Mouse (Mus musculus) stomach, postnatal 0 days (tissue): Measurements from ENCODE around the gene Ss18l2. TPM values are rescaled to one million over a fixed set of nuclear protein-coding genes. Genes with fewer than 3 reads are reported as not detected.

Experiments
- ATAC-seq: fragments of 200-750 bp; cut with Nextera tagmentation; 2 replicates; pipeline ENCODE4 v1.8.0; 2017; ENCODE audit not compliant: low FRiP score, low TSS enrichment
- DNase-seq: peaks from one replicate; pipeline ENCODE4 v3.0.0-alpha.2; 2016; ENCODE audit warnings: low spot score
- H3K27ac ChIP-seq: fragments of 300-500 bp; sonication (generic); replicated peaks from 2 replicates; pipeline ENCODE4 v1.5.1; 2014; ENCODE audit warnings: mild to moderate bottlenecking, control low read depth
- H3K27me3 ChIP-seq: fragments of 300-500 bp; sonication (generic); 2 replicates; pipeline ENCODE4 v1.6.1; 2014; ENCODE audit warnings: low read length; ENCODE audit not compliant: control insufficient read depth, insufficient read depth
- H3K36me3 ChIP-seq: fragments of 300-500 bp; sonication (generic); 2 replicates; pipeline ENCODE4 v1.6.1; 2014; ENCODE audit warnings: low read length, mixed read lengths; ENCODE audit not compliant: control insufficient read depth, insufficient read depth
- H3K4me1 ChIP-seq: fragments of 300-500 bp; sonication (generic); replicated peaks from 2 replicates; pipeline ENCODE4 v1.6.1; 2014; ENCODE audit warnings: antibody characterized with exemption; ENCODE audit not compliant: control insufficient read depth, insufficient read depth
- H3K4me2 ChIP-seq: fragments of 300-500 bp; sonication (generic); replicated peaks from 2 replicates; pipeline ENCODE4 v1.6.1; 2014; ENCODE audit warnings: low read depth, mild to moderate bottlenecking, control low read depth, moderate library complexity
- H3K4me3 ChIP-seq: fragments of 300-500 bp; sonication (generic); 2 replicates; pipeline ENCODE4 v1.5.1; 2014; ENCODE audit warnings: low read depth, low read length, control low read depth
- H3K9ac ChIP-seq: fragments of 300-500 bp; sonication (generic); 2 replicates; pipeline ENCODE4 v1.6.1; 2014; ENCODE audit warnings: mild to moderate bottlenecking, low read length, control low read depth, mixed read lengths
- H3K9me3 ChIP-seq: fragments of 300-500 bp; sonication (generic); 2 replicates; pipeline ENCODE4 v1.6.1; 2016; ENCODE audit warnings: low read length; ENCODE audit not compliant: control insufficient read depth
- CTCF ChIP-seq: IDR thresholded peaks from 2 replicates; pipeline ENCODE4 v1.5.1; 2016; ENCODE audit warnings: antibody characterized with exemption, low read depth, mild to moderate bottlenecking, moderate library complexity
- EP300 ChIP-seq: optimal IDR thresholded peaks from 2 replicates; pipeline ENCODE3; 2016; ENCODE audit warnings: antibody characterized with exemption
- WGBS: fragments of 180-500 bp; shearing (Covaris S2); extraction: QIAGEN DNeasy Blood & Tissue Kit; methylation state at CpG from one replicate; pipeline ENCODE4 v1.1.7; 2014; 5-methylcytosine and 5-hydroxymethylcytosine counted together
- polyA plus RNA-seq: library from polyadenylated mRNA; unstranded; fragments of >200 nt; fragmentation: Nextera tagmentation; extraction: Ambion mirVana; gene quantifications from 2 replicates; pipeline ENCODE4 v1.2.1, GENCODE M21; 2015

The Ss18l2 gene
- polyA plus RNA-seq, 1 experiment from 2014 or later = 119 TPM

DNA sequence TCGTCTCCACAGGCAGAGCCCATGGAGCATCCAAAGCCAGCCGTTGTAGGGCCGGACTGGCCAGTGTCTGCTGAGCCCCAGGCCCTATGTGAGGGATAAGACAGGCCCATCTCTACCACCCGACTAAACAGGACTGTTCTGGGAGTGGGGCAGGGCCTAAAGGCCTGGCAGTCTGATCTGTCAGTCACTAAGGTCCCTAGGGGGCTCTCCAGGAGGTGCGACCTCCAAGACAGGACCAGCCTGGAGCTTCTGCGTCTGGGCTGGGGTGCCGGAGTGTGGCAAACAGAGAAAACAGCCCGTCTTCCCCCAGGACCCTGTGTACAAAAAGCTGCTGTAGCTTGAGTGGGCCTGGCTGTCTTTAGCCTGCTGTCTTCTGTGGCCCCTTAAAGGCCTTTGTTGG lies 51.7 kb downstream of the Ss18l2 start:
- ATAC-seq (no peak), DNase-seq (no peak)
- H3K4me1 ChIP-seq = 0 out of 2 replicates have a peak, but pooled peaks cover 8% of the 10 kb centered on the region
- H3K9ac ChIP-seq = no peak overlapping the region; the same call in 1 of the 2 replicates
- peaks cover 6% of the 10 kb centered on the region; the same call in 1 of the 2 replicates for H3K36me3 ChIP-seq
- H3K27me3 ChIP-seq = no peaks in the 10 kb centered on the region
- TF ChIP-seq CTCF (no peak), EP300 (no peak)
- H3K4me2 ChIP-seq = no peak overlapping the region
- no peak overlapping the region for H3K4me3 ChIP-seq
- 76% methylated on average over 8 of the region's 8 CpGs for WGBS
- H3K9me3 ChIP-seq = no peaks in the 10 kb centered on the region
- no peak overlapping the region; the same call in 1 of the 2 replicates for H3K27ac ChIP-seq

GRCm38 (mm10) chr9:121762248-121762647 lies 52.1 kb downstream of the Ss18l2 start:
- 79% methylated on average over 10 of the region's 10 CpGs for WGBS
- TF ChIP-seq CTCF = no peak
- TF ChIP-seq EP300 = no peak
- ATAC-seq (no peak), DNase-seq (no peak)
- H3K36me3 ChIP-seq = peaks cover 4% of the 10 kb centered on the region; the same call in 1 of the 2 replicates
- H3K4me1 ChIP-seq = 0 out of 2 replicates have a peak, but pooled peaks cover 8% of the 10 kb centered on the region
- no peaks in the 10 kb centered on the region for H3K27me3 ChIP-seq
- no peak overlapping the region for H3K27ac ChIP-seq
- no peak overlapping the region for H3K4me2 ChIP-seq
- no peaks in the 10 kb centered on the region for H3K9me3 ChIP-seq
- no peak overlapping the region for H3K4me3 ChIP-seq
- H3K9ac ChIP-seq = no peak overlapping the region; the same call in 1 of the 2 replicates

- Histone ChIP-seq H3K27ac (no peak overlapping the region), H3K27me3 (no peaks in the 10 kb centered on the region), H3K4me1 (0 out of 2 replicates have a peak, but pooled peaks cover 8% of the 10 kb centered on the region), H3K9ac (no peak overlapping the region), H3K9me3 (no peaks in the 10 kb centered on the region), H3K4me3 (no peak overlapping the region), H3K36me3 (peaks cover 4% of the 10 kb centered on the region; the same call in 1 of the 2 replicates), H3K4me2 (no peak overlapping the region)
- TF ChIP-seq EP300 = no peak
- no peak for TF ChIP-seq CTCF
- 93% methylated on average over 25 of the region's 25 CpGs for WGBS
- ATAC-seq = no peak
- no peak for DNase-seq
Observed at GRCm38 (mm10) chr9:121762761-121763160, 52.6 kb downstream of the Ss18l2 start.

Other genes starting within 250 kb of the Ss18l2 start
- 2.4 and 2.5 TPM in 2 replicates for gene Cck, start 214.6 kb upstream of the Ss18l2 start, polyA plus RNA-seq
- gene Lyzl4, start 68.2 kb upstream of the Ss18l2 start, polyA plus RNA-seq = 0.15 and 0.21 TPM in 2 replicates
- 0.47 and 0.51 TPM in 2 replicates for gene Vipr1, start 67.6 kb upstream of the Ss18l2 start, polyA plus RNA-seq
- 5.0 and 6.8 TPM in 2 replicates for gene Sec22c, start 4.8 kb upstream of the Ss18l2 start, polyA plus RNA-seq
- 27.7 and 32.0 TPM in 2 replicates for gene Nktr, start 8.8 kb downstream of the Ss18l2 start, polyA plus RNA-seq
- 8.0 and 10.5 TPM in 2 replicates for gene Zfp651, start 49.0 kb downstream of the Ss18l2 start, polyA plus RNA-seq
- gene Klhl40, start 67.3 kb downstream of the Ss18l2 start, polyA plus RNA-seq = 0.42 and 0.46 TPM in 2 replicates
- gene Hhatl, start 82.2 kb downstream of the Ss18l2 start, polyA plus RNA-seq = 1.5 and 2.0 TPM in 2 replicates
- 0.16 and 0.19 TPM in 2 replicates for gene Ccdc13, start 129.1 kb downstream of the Ss18l2 start, polyA plus RNA-seq
- gene Higd1a, start 148.0 kb downstream of the Ss18l2 start, polyA plus RNA-seq = 631 and 679 TPM in 2 replicates
- gene Ackr2, start 188.0 kb downstream of the Ss18l2 start, polyA plus RNA-seq = 0.28 and 0.35 TPM in 2 replicates
- 0.85 and 1.2 TPM in 2 replicates for gene Cyp8b1, start 206.0 kb downstream of the Ss18l2 start, polyA plus RNA-seq
- 2.7 and 2.8 TPM in 2 replicates for gene Fam198a, start 240.7 kb downstream of the Ss18l2 start, polyA plus RNA-seq